Mouse (Mus musculus): ENCODE measurements around the gene Dmbt1.
A peak's percentile ranks its signal among the peaks of the same experiment; 100 is the strongest.

DNA sequence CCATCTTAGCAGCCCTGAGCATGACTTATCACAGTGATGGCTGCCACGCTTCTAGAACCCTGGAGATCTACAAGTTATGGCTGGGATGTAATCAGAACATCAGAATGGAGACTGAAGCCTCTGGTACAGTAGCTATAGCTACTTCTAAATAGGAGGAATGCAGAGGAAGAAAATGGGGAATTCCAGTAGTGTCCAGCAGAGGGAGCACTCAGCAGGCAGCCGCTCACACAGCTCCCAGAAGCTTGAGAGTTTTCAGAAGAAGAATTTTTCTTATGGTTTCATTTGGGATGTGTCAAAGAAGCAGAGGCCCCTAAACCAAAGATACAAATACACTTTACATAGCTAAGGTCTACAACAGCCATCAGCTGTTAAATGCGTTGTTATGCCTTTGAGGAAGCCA is 80.6 kb downstream of the Dmbt1 start:
- TF ChIP-seq CTCF (IDR thresholded peaks at IDR 0.05; ENCODE audit: control insufficient read depth, insufficient read depth, insufficient read length): peak; percentile 29
- TF ChIP-seq USF1 (IDR thresholded peaks at IDR 0.05; ENCODE audit: low read depth): no peak
- no peak for TF ChIP-seq CEBPB (IDR thresholded peaks at IDR 0.05; ENCODE audit: low read depth)
- no peak for TF ChIP-seq MAX (IDR thresholded peaks at IDR 0.05)

Data from C2C12 (cell line).